Mouse (Mus musculus) skeletal muscle tissue, adult 2 months (tissue): ENCODE data around the gene Olfml2a.

Experiments used
- DNase-seq: peaks from one replicate; pipeline ENCODE4 v3.0.0-alpha.2; 2012; ENCODE audit warnings: low read depth, low spot score

The Olfml2a gene

DNA sequence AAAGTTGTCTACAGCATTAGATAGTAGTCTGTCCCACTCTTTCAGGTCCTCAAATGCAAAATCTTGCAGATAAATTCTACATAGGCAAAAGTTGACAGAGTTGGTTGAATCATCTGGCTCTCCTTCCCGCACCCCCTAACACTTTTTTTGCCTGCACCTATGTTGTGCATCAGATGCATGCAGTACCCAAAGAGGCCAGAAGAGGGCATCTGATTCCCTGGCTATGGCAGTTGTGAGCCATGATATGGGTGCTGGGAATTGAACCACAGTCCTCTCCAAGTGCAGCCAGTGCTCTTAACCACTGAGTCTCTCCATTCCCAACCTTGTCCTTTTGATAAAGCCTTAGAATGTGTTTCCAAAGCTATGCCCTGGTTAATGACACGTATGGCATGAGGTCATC is 51.7 kb downstream of the Olfml2a start:
- no peak for DNase-seq

DNA sequence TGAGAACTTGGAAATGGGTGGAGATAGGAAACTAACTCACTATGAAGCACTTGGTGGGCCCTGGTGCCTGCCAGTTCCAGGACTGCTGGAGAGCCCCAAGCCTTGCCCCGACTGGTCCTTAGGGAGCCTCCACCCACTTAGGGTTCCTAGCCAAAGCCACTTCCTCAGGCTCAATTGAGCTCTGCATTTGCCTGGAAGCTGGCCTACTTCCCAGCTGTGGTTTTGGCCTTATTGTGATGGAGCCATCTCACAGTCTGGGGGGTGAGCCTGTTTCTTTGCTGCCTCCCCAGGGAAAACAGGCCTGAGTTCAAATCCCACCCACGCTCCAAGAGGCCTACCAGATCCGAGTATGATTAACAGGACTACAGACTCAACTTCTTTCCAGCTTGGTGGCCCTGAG is 54.8 kb downstream of the Olfml2a start:
- peak; percentile 81 for DNase-seq

DNA sequence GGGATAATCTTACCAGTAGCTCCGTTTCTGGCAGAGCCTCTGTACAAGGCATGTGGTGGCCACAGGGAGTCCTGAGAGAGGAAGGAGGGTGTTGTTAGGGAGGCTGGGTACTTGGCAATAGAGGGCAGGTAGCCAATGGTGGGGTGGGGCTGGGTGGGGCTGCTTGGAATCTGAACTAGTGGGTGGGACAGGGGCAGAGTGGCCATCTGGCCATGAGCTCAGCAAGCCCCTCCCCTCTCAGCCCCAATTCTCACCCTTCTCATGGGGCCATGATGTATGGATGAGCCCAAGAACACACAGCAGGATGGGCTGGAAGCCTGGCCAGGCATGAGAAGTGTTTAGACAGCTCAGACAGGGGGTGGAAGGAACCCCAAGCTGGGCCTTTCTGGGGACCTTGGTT is 55.6 kb downstream of the Olfml2a start:
- DNase-seq: no peak

DNA sequence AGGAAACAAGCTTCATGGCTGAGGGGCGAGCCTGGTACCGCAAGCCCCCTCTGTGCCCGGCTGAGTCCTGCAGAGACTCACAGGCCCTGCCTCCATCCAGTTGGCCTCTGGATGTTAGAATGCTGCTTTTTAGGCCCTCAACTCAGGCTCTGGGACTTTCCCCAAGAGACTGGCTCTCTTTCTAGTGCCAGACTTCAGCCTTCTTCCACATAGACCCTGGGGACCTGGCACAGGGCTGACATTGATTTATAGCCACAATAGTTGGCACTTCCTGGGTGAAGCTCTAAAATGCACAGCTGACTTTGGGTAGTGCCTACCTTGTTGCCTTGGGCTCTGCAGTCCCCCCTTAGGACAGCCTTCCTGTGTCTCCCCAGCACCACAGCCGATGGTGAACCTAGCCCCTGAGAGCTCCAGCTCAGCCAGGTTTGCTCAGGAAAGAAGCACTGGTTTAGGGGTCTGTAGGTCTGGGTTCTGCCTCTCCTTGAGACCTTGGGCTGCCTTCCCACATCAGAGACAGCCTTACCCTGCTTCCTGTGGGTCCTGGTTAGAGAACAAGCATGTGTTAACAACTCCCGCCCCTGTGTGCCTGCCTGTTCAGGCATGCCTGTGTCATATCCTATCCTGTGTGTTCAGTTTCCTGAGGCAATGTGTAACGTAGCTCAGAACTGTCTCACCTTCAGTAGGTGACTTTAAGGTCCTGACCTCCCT is 56.2 kb downstream of the Olfml2a start:
- DNase-seq: no peak

DNA sequence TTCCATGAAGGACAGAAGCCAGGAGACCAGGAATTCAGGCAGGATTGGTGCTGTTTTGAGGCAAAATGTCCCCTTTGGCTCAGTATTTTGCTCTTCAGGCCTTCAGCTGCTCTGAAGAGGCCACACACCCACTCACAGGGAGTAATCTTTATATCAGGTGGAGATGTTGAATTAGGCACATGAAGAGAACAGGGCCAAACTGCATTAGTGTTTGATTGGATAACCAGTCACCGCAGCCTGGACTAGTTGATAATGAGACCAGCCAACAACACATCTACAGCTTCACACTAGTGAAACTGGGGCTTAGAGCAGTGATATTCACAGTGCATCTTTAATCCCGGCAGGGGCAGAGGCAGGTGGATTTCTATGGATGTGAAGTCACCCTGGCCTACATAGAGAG is 57.2 kb downstream of the Olfml2a start:
- no peak for DNase-seq

DNA sequence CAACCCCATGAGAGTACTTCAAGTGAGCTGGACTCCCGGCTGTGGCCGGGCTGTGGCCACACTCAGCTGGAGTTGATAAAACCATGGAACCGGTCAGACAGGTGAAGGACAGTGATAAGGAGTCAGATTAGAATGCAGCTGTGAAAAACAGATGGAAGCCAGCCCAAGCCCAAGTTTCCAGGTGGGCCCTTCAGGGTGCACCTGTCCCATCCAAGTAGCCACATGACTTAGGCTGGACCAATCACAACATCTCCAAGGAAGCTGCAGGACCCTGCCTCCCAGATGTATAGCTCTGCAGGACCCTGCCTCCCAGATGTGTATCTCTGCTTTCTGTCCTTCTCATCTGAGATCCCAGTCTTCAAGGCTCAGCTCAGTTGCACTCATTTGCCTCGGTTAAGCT is 60.2 kb downstream of the Olfml2a start:
- no peak for DNase-seq

DNA sequence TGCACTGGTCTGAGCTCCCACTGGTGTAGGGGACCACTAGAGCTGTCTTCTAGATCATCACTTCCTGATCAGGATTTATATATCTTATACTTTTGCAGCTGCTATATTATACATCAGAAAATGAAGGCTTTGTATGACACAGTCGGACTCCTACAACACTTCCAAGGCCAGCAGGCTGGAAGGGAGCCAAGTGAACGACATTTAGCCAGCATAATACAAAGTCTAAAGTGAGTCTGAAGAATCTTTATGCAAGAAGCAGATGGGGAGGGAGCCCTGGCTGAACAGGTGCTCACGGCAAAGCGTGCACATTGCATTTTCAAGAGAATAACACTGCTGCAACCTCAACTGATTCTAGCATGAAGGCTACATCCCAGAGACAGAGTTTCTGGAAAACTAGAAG is 60.7 kb downstream of the Olfml2a start:
- no peak for DNase-seq

DNA sequence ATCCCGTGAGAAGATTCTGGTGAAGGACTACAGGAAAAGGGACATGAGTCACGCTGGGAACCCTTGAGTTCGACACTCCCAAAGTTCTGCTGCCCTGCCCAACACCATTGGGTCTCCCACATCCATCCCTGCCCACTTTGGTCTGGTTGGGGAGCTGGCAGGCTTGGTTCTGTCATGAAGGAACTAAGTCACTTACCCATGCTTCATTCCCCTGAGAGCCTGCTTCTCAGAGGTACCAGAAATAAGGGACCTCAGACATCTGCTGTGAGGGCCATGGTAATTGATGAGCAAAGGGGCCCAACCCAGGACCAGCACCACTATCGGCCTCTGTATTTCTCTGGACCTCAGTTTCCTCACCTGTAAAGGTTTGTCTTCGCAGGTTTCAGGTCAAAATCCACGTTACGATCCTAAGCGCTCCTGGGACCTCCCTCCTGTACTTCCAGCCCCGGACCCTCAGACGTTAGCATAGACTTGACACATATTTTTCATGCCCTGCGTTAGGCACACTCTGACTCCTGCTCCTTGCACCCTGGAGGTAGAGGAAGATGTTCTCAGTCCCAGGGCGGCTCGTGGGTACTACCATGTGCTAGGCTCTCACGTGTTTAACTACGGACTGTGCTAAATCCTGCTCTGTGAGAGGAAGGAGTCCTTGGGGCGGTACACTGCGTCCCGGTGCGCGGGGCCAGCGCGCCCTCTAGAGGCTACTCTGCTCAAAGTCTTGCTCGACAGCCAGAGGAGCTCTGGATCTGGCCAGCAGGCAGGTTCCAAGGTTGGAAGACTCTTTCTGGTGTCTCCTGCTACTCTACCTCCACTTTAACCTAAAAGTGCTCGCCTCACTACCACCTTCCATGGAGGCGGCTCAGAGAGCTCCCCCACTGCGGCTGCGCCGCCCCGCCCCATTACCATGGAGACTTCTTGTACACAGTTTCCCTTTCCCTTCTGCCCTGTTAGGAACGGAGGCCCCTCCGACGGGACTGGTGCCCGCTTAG is 65.9 kb downstream of the Olfml2a start, which contains the start of gene Wdr38:
TSS of gene Wdr38 (plus strand) at position 91 of the 989 bp plus-strand sequence.
- peak; percentile 81 for DNase-seq

DNA sequence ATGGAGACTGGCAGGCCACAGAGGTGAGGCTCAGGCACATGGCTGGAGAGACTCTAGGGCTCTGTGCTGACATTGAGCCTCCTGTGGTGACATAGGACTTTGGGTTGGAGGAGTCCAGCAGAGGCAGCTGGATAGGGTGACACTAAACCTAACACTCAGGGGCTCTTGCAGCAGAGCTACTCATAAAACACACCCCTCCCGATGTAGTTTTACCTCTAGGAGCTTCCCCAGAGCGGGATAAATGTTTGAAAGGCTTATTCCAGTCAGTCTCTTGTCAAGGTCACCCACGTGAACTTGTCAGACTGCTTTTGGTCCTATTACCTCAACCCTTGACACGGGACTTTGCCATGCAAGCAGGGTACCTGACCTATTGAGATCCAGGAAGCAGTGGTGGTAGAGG is 67.6 kb downstream of the Olfml2a start:
- DNase-seq: no peak

DNA sequence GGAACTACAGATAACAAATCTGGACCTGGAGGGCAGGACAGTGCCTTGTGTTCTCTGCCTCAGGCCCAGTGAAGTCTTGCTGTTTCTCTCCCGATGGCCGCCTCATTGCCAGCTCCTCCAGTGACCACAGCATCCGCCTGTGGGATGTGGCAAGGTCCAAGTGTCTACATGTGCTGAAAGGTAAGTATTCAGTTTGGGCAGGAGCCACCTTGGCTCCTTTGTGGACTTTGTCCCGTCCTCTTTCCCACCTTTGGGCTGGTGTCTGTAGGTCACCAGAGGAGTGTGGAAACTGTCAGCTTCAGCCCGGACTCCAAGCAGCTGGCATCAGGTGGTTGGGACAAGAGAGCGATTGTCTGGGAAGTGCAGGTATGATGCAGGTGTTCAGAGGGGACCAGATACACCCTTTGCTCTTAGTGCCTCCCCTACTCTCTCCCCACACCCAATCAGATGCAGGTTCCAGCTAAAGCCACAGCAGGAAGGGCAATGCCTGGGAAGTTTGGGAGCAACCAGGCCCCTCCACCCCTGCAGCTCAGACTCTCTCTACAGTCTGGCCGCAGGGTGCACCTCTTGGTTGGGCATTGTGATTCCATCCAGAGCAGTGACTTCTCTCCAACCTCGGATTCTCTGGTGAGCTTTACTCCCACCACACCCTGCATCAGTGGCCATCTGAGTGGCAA is 68.3 kb downstream of the Olfml2a start:
- DNase-seq: no peak

DNA sequence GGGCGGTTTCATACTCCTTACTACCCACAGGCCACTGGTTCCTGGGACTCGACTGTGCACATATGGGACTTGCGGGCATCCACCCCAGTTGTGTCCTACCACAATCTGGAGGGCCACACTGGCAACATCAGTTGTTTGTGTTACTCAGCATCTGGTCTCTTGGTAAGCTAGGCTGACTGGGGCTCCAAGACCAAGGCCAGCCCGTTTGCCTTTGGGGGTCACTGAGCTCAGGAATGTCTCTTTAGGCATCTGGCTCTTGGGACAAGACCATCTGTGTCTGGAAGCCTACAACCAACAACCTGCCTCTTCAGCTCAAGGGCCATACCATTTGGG is 68.8 kb downstream of the Olfml2a start:
- no peak for DNase-seq

DNA sequence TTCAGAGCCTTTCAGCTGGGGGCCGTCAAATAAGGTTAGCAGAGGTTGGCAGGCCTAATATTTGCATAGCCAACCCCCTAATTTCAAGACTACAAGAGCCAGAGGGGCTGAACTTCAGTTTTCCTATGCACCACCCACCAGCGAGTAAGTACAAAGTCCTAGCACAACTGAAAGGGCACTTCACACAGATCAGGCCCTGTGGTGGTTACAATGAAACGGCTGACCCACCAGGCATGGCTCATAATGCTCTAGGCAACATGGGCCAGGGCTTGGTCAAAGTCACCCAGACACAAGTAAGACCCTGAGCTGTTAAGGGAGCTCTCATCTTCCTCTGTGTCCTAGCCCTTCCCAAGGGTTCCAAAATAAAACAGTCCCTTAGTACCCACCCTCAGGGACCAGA is 70.1 kb downstream of the Olfml2a start:
- no peak for DNase-seq

DNA sequence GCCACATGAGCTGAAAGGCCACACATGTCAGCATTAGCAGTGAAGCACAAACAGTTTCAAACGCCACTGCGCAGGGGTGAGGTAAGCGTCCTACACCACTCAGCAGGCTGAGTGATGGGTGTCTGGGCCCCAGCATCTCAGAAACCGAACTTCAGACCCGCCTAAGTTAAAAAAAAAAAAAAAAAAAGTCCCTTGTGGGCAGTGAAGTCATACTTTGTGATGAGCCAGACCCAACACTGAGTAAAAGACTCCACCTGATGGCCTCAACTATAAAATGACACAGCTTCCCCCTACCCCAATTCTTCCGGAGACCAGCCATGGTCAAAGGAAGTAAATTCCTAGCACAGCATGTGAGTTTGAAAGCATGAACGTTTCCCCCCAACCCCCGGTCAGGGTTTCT is 71.3 kb downstream of the Olfml2a start:
- no peak for DNase-seq

DNA sequence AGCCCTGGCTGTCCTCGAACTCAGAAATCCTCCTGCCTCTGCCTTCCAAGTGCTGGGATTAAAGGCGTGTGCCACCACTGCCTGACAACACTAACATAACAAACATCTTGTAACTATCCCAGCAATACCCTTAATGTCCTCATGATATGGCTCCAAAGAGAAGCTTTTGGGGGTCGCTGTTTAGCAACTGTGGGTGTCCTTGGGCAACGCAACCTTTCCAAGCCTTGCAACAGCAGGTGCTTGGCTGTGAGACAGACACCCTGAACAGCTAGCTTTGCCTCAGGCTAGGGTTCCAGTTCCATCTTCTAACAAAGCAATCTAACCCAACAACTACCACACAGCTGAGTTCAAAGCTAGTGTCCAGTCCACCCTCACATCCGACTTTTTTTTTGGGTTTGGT is 71.7 kb downstream of the Olfml2a start:
- no peak for DNase-seq

DNA sequence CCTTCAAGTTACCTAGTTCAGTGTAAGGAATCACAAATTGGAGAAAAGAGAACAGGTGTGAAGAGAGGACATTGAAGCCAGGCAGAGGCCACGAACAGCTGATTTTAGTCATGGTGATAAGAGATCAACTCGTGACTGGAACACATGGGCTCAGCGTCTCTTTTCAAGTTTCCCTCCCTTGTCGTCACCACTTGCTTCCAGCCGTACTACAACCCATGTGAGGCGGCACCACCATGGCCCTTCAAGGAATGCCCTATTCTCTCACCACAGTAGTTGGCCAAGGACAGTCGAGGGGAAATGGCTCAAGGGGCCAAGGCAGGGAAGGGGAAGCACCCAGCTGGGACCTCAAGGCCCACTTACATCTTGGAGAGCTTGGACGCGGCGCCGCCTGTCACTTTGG is 72.6 kb downstream of the Olfml2a start:
- no peak for DNase-seq

DNA sequence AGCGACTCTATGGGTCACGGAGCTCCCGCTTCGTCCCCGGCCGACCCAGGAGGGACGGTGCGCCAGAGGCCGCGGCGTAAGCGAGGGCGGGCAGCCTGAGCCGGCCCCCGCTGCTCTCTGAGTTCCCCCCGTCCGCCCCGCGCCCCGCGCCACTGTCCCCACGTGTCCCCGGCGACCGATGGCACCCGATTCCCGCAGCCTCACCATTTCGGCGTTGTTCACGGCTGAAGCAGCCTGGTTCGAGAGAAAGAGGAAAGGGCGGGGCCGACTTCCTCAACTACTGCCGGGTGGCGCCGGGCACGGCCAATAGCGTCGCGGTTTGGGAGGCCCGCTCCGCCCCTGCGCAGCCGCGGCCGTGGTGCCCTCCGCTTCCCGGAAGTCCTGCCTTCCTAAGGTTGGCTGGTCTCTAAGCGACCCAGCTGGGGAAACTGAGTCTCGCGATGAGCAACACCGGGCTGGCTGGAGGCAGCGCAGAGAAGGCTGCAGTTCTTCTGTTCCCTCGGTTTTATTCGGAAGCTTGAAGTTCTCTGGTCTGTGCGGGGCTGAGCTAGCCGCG is 73.2 kb downstream of the Olfml2a start, which contains the start of gene Arpc5l:
TSS of gene Arpc5l (plus strand) at position 469 of the 556 bp plus-strand sequence.
- peak; percentile 83 for DNase-seq

DNA sequence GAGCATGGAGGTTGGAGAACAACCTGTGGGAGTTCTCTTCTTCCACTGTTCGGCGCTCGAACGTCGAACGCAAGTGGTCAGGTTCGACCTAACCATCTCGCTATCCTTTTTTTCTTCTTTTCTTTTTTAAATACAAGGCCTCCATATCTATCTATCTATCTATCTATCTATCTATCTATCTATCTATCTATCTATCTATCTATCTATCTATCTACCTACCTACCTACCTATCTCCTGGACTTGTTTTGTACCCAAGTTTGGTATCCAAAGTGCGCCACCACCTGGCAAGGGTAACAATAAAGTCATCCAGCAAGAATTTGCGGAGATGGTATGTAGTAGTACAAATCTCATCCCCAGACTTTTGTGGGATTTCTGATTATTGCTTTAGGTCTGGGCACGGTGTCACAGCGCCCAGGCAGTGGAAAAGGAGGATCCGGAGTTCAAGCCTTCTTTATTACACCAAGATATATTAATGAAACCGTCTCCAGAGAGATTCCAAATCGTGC is 73.8 kb downstream of the Olfml2a start, which contains the start of gene Rpl35:
TSS of gene Rpl35 (minus strand) at position 51 of the 506 bp plus-strand sequence.
- DNase-seq: no peak

DNA sequence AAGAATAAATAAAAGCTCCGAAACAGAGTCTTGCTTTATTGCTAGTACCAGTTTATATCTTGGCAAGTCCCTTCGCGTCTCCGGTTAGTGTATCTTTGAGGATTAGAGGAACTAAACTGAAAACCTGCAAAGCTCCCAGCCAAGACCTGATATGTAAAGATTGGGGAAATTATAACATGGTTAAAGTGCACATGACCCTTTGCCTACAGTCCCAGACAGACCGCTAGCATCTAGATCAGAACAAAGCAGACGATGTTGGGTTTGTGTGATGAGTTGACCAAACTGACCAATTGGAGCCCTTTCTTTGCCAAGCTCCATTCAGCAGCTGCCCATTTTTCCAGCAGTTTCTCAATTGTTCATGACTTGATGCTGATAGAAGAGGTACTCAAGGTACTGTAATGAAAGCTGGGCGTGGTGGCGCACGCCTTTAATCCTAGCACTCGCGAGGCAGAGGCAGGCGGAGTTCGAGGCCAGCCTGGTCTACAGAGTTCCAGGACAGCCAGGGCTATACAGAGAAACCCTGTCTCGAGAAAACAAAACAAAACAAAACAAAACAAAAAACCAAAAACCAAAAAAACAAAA is 74.5 kb downstream of the Olfml2a start:
- no peak for DNase-seq

DNA sequence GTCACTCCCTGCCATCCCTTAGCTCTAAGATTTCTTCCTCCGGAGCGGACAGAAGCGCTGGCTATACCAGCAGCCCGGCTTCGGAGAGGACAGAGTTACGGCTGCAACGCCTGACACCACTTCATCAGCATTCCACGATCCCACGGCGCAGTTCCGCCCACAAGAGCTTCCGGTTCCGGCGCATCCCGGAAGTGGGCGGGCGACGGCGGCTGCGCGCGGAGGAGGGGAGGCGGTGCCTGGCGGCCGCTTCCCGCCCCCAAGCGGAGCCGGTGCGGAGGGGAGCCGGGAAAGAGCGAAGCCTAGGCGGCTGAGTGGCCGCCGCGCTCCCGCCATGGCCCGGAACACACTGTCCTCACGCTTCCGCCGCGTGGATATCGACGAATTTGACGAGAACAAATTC is 76.1 kb downstream of the Olfml2a start:
- DNase-seq: peak; percentile 89

DNA sequence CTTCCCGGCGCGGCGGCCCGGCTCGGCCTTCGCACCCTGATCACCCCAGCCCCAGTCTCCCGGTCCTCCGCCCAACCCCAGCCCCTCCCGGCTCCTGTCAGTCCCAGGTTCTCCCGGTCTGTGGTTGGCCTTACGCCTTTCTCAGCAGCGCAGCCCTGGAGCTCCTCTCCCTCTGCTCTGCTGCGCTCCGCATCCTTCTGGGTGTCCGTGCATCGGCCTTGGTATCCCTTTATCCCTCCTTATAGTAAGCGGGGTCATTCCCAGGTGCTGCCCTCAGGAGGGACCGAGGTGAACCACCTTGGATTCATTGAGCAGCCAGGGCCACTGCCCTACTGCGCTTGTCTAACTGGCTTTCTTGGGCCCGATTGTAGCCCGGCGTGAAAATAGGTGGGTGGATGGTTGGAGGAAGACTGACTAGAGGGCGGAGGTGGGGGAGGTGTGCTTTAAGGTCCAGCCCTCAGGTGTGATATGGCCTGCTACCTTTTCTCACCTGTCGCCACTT is 76.6 kb downstream of the Olfml2a start:
- DNase-seq: no peak

DNA sequence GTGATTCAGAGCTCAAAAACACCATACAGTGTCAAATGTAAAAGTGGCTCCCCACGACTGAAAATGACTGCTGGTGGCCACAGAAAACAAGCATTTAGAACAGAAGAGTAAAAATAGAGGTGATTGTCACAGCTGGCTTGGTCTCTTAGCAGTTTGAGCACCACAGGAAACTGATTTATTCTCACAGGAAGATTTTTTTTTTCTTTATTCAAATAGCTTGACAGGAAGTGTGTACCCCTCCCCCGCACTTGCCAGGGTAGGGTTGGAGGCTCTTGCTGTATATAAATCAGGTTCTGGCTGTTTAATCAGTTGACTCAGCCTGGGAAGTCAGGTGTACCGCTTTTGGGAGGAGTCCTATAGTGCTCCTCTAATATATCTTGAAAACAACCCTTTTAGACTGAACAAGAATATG is 77.2 kb downstream of the Olfml2a start:
- no peak for DNase-seq
